In the genomic region with DNA sequence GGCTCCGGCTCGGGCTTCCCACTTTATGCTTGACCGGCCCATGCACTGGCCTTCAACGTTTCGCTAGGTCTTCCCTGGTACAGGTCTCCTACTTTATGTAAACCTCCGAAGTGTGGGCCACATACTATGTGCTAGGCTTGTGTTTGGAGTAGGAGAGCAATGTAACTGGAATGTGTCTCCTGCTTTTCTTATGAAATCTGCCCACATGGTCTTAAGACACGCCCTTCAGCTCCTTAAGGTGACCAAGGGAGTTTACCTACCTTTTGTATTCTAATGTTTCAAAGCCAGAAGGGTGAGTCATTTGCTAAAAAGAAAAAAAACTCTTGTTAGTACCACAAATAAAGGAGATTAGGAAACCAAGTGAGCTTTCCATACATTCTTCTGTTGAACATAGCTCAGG, we compare ENCODE assay signal across 19 mouse cellular contexts.
DNase-seq lines count a peak whose midpoint lies in the region; ATAC-seq and TF ChIP-seq lines count a peak whose summit lies in the region.
"Had no signal": no experiment of that assay in that cellular context is flagged by ENCODE, and none has a peak within 500 bp of the region (broad histone marks: within the 10 kb centered on the region; RNA-seq: fewer than 3 reads in every experiment).

No protein-coding gene starts in this region.

- no peak overlapping the region for H3K4me3 ChIP-seq in lung, postnatal 0 days (ENCODE audit: low read depth, low read length)
- H3K4me3 ChIP-seq in stomach, embryonic 14.5 days (ENCODE audit: low read depth, low read length), result no peak overlapping the region
- H3K4me3 ChIP-seq: forebrain, embryonic 15.5 days; heart, embryonic 10.5 days had no signal

- WGBS in lung, postnatal 0 days, result 68% methylated on average over 7 of the region's 7 CpGs
- WGBS in stomach, embryonic 14.5 days, result 78% methylated on average over 7 of the region's 7 CpGs

- no peaks in the 10 kb centered on the region for H3K9me3 ChIP-seq in lung, postnatal 0 days (ENCODE audit: low read length)
- H3K9me3 ChIP-seq in stomach, embryonic 14.5 days (ENCODE audit: control insufficient read depth, low read depth, low read length), result no peaks in the 10 kb centered on the region
- H3K9me3 ChIP-seq: forebrain, embryonic 15.5 days; heart, embryonic 10.5 days had no signal

- TF ChIP-seq CTCF in lung, postnatal 0 days (IDR thresholded peaks at IDR 0.05), result no peak

- H3K9ac ChIP-seq in lung, postnatal 0 days (replicated peaks; ENCODE audit: low read depth), result no peak overlapping the region
- no peak overlapping the region for H3K9ac ChIP-seq in stomach, embryonic 14.5 days (replicated peaks; ENCODE audit: low read depth, low read length)
- H3K9ac ChIP-seq: forebrain, embryonic 15.5 days; hindbrain, embryonic 14.5 days had no signal

- intact Hi-C loops in heart, postnatal 25 days (cut with DNase I), result no loop called here

- no peaks in the 10 kb centered on the region for H3K36me3 ChIP-seq in lung, postnatal 0 days (ENCODE audit: insufficient read depth, low read length)
- H3K36me3 ChIP-seq in stomach, embryonic 14.5 days (ENCODE audit: control insufficient read depth, insufficient read depth, low read length), result no peaks in the 10 kb centered on the region
- H3K36me3 ChIP-seq: forebrain, embryonic 15.5 days; heart, embryonic 10.5 days had no signal

- H3K4me1 ChIP-seq in lung, postnatal 0 days (ENCODE audit: insufficient read depth, low read depth, low read length), result no peaks in the 10 kb centered on the region
- no peaks in the 10 kb centered on the region for H3K4me1 ChIP-seq in stomach, embryonic 14.5 days (ENCODE audit: control insufficient read depth, insufficient read depth, low read length)
- H3K4me1 ChIP-seq: forebrain, embryonic 15.5 days had no signal

- peak; percentile 22 to 57 for DNase-seq in lung, adult 18-20 months
- DNase-seq in lung, postnatal 4 days, result no peak
- DNase-seq in lung, postnatal 0 days (ENCODE audit: low spot score), result peak; percentile 84
- DNase-seq in heart, postnatal 25 days (ENCODE audit: low spot score), result no peak
- no peak for DNase-seq in urinary bladder, adult 18-20 months (ENCODE audit: low spot score in 2 of 2)
- no peak for DNase-seq in heart, adult 8-10 months (ENCODE audit: low spot score)
- DNase-seq: adrenal gland, adult 2 months; adrenal gland, postnatal 25 days; cerebellum, adult 18-20 months; cerebellum, adult 9-11 months; cerebellum, postnatal 36 days; gastrocnemius, postnatal 36 days; heart, adult 11 months; heart, postnatal 10 days had no signal

- peak; percentile 44; the same call in 1 of the 2 replicates for TF ChIP-seq EP300 in lung, postnatal 0 days (IDR thresholded peaks at IDR 0.05)

- no peak overlapping the region for H3K4me2 ChIP-seq in lung, postnatal 0 days (replicated peaks; ENCODE audit: low read depth, low read length)
- no peak overlapping the region for H3K4me2 ChIP-seq in stomach, embryonic 14.5 days (replicated peaks; ENCODE audit: low read depth, low read length)
- H3K4me2 ChIP-seq: forebrain, embryonic 15.5 days; hindbrain, embryonic 14.5 days had no signal

- peak; percentile 82 for ATAC-seq in lung, postnatal 0 days
- peak; percentile 73; the same call in 1 of the 2 replicates for ATAC-seq in stomach, embryonic 14.5 days (ENCODE audit: insufficient number of reproducible peaks, insufficient read depth, low FRiP score, low read depth)
- ATAC-seq: forebrain, embryonic 15.5 days; Patski had no signal

- no peak overlapping the region for H3K27ac ChIP-seq in lung, postnatal 0 days (ENCODE audit: low read length)
- H3K27ac ChIP-seq in stomach, embryonic 14.5 days (ENCODE audit: low read length), result no peak overlapping the region; the same call in 1 of the 2 replicates
- H3K27ac ChIP-seq: forebrain, embryonic 15.5 days; heart, embryonic 10.5 days; hindbrain, embryonic 14.5 days had no signal

- no peaks in the 10 kb centered on the region for H3K27me3 ChIP-seq in lung, postnatal 0 days (replicated peaks; ENCODE audit: insufficient read depth, low read length)
- no peaks in the 10 kb centered on the region for H3K27me3 ChIP-seq in stomach, embryonic 14.5 days (ENCODE audit: control insufficient read depth, insufficient read depth, low read length)
- H3K27me3 ChIP-seq: forebrain, embryonic 15.5 days had no signal

Comparison
In these comparisons a context has a peak if more than half of its experiments do, and no peak if none do; other contexts are left out.
1. DNase-seq: peak in lung, adult 18-20 months (2 of 2) and lung, postnatal 0 days (single experiment); none in lung, postnatal 4 days (0 of 2), heart, postnatal 25 days (single experiment), urinary bladder, adult 18-20 months (0 of 2) and heart, adult 8-10 months (single experiment).